Mouse (Mus musculus) small intestine, adult 2 months (tissue): ENCODE measurements around the gene Col6a5. TPM values are rescaled to one million over a fixed set of nuclear protein-coding genes. Genes with fewer than 3 reads are reported as not detected.

ENCODE experiments used
- H3K27ac ChIP-seq: fragments of 200-500 bp; 2 replicates; pipeline ENCODE4 v1.5.1; 2012; ENCODE audit warnings: low read depth, low read length, control low read depth, inconsistent platforms; ENCODE audit not compliant: insufficient read depth
- H3K27me3 ChIP-seq: fragments of 200-500 bp; 2 replicates; pipeline ENCODE4 v1.6.1; 2012; ENCODE audit warnings: mild to moderate bottlenecking, moderate library complexity, low read length, inconsistent platforms; ENCODE audit not compliant: control insufficient read depth, insufficient read depth
- H3K36me3 ChIP-seq: fragments of 200-500 bp; 2 replicates; pipeline ENCODE4 v1.6.1; 2012; ENCODE audit warnings: mild to moderate bottlenecking, low read length, control low read depth, inconsistent platforms; ENCODE audit not compliant: control insufficient read depth, insufficient read depth
- H3K4me1 ChIP-seq: fragments of 200-500 bp; 2 replicates; pipeline ENCODE4 v1.6.1; 2012; ENCODE audit warnings: low read length, inconsistent platforms, mixed read lengths; ENCODE audit not compliant: control insufficient read depth, insufficient read depth, insufficient read length
- H3K4me3 ChIP-seq: fragments of 200-500 bp; 2 replicates; pipeline ENCODE4 v1.5.1; 2012; ENCODE audit warnings: low read depth, mild to moderate bottlenecking, control low read depth, inconsistent platforms, low read length, moderate library complexity
- CTCF ChIP-seq: fragments of 200-500 bp; IDR thresholded peaks from 2 replicates; pipeline ENCODE4 v1.5.1; 2012; ENCODE audit warnings: low read depth, mild to moderate bottlenecking, control low read depth, inconsistent platforms, low read length, moderate library complexity, mixed read lengths; ENCODE audit not compliant: insufficient replicate concordance, insufficient read length; ENCODE audit errors: extremely low read depth
- POLR2A ChIP-seq: fragments of 200-500 bp; IDR thresholded peaks from 2 replicates; pipeline ENCODE4 v1.6.1; 2012; ENCODE audit warnings: low read depth, mild to moderate bottlenecking, control low read depth, inconsistent platforms, low read length, moderate library complexity
- WGBS: fragments of 180-500 bp; shearing (Covaris S2); methylation state at CpG from one replicate; pipeline ENCODE4 v1.1.7; 2018; 5-methylcytosine and 5-hydroxymethylcytosine counted together
- polyA plus RNA-seq: library from polyadenylated mRNA; depleted of rRNA; stranded (reverse); fragments of >200 nt; gene quantifications from 2 replicates; pipeline ENCODE4 v1.2.3, GENCODE M21; 2012

Gene Col6a5
- polyA plus RNA-seq, 1 experiment, result 1.0 TPM

- no peaks in the 10 kb centered on the region for H3K27me3 ChIP-seq
- no peaks in the 10 kb centered on the region for H3K4me1 ChIP-seq
- 87% methylated on average over 4 of the region's 4 CpGs for WGBS
- TF ChIP-seq POLR2A (no peak), CTCF (no peak)
- no peak overlapping the region for H3K27ac ChIP-seq
- no peaks in the 10 kb centered on the region for H3K36me3 ChIP-seq
- H3K4me3 ChIP-seq, result no peak overlapping the region
These were observed 84.3 kb downstream of the Col6a5 start for GRCm38 (mm10) chr9:105876124-105876523.

GRCm38 (mm10) chr9:105871643-105872042, 88.8 kb downstream of the Col6a5 start:
- TF ChIP-seq CTCF (no peak), POLR2A (no peak)
- no peak overlapping the region for H3K27ac ChIP-seq
- H3K27me3 ChIP-seq, result no peaks in the 10 kb centered on the region
- H3K36me3 ChIP-seq, result no peaks in the 10 kb centered on the region
- H3K4me3 ChIP-seq, result no peak overlapping the region
- WGBS, result 65% methylated on average over 14 of the region's 14 CpGs
- no peaks in the 10 kb centered on the region for H3K4me1 ChIP-seq

- no peak overlapping the region for H3K4me3 ChIP-seq
- TF ChIP-seq CTCF (peak; percentile 50; the same call in 1 of the 2 replicates), POLR2A (no peak)
- no peak overlapping the region for H3K27ac ChIP-seq
- no peaks in the 10 kb centered on the region for H3K36me3 ChIP-seq
- no peaks in the 10 kb centered on the region for H3K27me3 ChIP-seq
- 14% methylated on average over 6 of the region's 6 CpGs for WGBS
- H3K4me1 ChIP-seq, result no peaks in the 10 kb centered on the region
These were observed 102.7 kb downstream of the Col6a5 start for GRCm38 (mm10) chr9:105857773-105858172.

- TF ChIP-seq CTCF (no peak), POLR2A (no peak)
- no peaks in the 10 kb centered on the region for H3K4me1 ChIP-seq
- no peak overlapping the region for H3K4me3 ChIP-seq
- WGBS, result 64% methylated on average over 1 of the region's 1 CpGs
- H3K27me3 ChIP-seq, result no peaks in the 10 kb centered on the region
- H3K27ac ChIP-seq, result no peak overlapping the region
- no peaks in the 10 kb centered on the region for H3K36me3 ChIP-seq
These were observed 107.7 kb downstream of the Col6a5 start for GRCm38 (mm10) chr9:105852778-105853065.

- no peak for TF ChIP-seq CTCF
- TF ChIP-seq POLR2A, result no peak
- no peak overlapping the region for H3K27ac ChIP-seq
- H3K27me3 ChIP-seq, result no peaks in the 10 kb centered on the region
- no peak overlapping the region for H3K4me3 ChIP-seq
- H3K36me3 ChIP-seq, result no peaks in the 10 kb centered on the region
- no peaks in the 10 kb centered on the region for H3K4me1 ChIP-seq
- WGBS, result 58% methylated on average over 14 of the region's 14 CpGs
These were observed 108.2 kb downstream of the Col6a5 start for GRCm38 (mm10) chr9:105852015-105852777.

- TF ChIP-seq CTCF, result no peak
- no peak for TF ChIP-seq POLR2A
- no peaks in the 10 kb centered on the region for H3K4me1 ChIP-seq
- no peaks in the 10 kb centered on the region for H3K27me3 ChIP-seq
- no peak overlapping the region for H3K27ac ChIP-seq
- 75% methylated on average over 3 of the region's 3 CpGs for WGBS
- no peak overlapping the region for H3K4me3 ChIP-seq
- no peaks in the 10 kb centered on the region for H3K36me3 ChIP-seq
These were observed 109.4 kb downstream of the Col6a5 start for GRCm38 (mm10) chr9:105851011-105851410.

- TF ChIP-seq POLR2A, result no peak
- TF ChIP-seq CTCF, result no peak
- WGBS, result 72% methylated on average over 4 of the region's 4 CpGs
These were observed 112.0 kb downstream of the Col6a5 start for GRCm38 (mm10) chr9:105848396-105848795.

More at GRCm38 (mm10) chr9:105848396-105848795, 112.0 kb downstream of the Col6a5 start:
- H3K27ac ChIP-seq, result no peak overlapping the region
- H3K4me1 ChIP-seq, result no peaks in the 10 kb centered on the region
- no peaks in the 10 kb centered on the region for H3K36me3 ChIP-seq
- H3K4me3 ChIP-seq, result no peak overlapping the region
- H3K27me3 ChIP-seq, result no peaks in the 10 kb centered on the region
